Mouse (Mus musculus): ENCODE measurements around the gene Plekhg5.
A peak's percentile ranks its signal among the peaks of the same experiment; 100 is the strongest.

Plekhg5 gene

GRCm38 (mm10) chr4:152097911-152098799 lies 25.9 kb downstream of the Plekhg5 start:
- no peak for DNase-seq (ENCODE audit: low read depth)

GRCm38 (mm10) chr4:152100541-152100940 lies 28.2 kb downstream of the Plekhg5 start:
- DNase-seq (ENCODE audit: low read depth), result no peak

- DNase-seq (ENCODE audit: low read depth), result no peak
Measured at GRCm38 (mm10) chr4:152101081-152101653, 28.9 kb downstream of the Plekhg5 start.

- no peak for DNase-seq (ENCODE audit: low read depth)
Measured at GRCm38 (mm10) chr4:152101921-152102320, 29.6 kb downstream of the Plekhg5 start.

GRCm38 (mm10) chr4:152103025-152103424 lies 30.7 kb downstream of the Plekhg5 start:
- DNase-seq (ENCODE audit: low read depth), result peak; percentile 68

GRCm38 (mm10) chr4:152106746-152107145 lies 34.4 kb downstream of the Plekhg5 start:
- no peak for DNase-seq (ENCODE audit: low read depth)

GRCm38 (mm10) chr4:152107493-152107892 lies 35.2 kb downstream of the Plekhg5 start:
- DNase-seq (ENCODE audit: low read depth), result no peak

GRCm38 (mm10) chr4:152107971-152108509 lies 35.7 kb downstream of the Plekhg5 start:
- no peak for DNase-seq (ENCODE audit: low read depth)

GRCm38 (mm10) chr4:152108673-152109072 lies 36.4 kb downstream of the Plekhg5 start:
- DNase-seq (ENCODE audit: low read depth), result no peak

- DNase-seq (ENCODE audit: low read depth), result no peak
Measured at GRCm38 (mm10) chr4:152109509-152109908, 37.2 kb downstream of the Plekhg5 start.

GRCm38 (mm10) chr4:152110689-152111088 lies 38.4 kb downstream of the Plekhg5 start:
- no peak for DNase-seq (ENCODE audit: low read depth)

- no peak for DNase-seq (ENCODE audit: low read depth)
Measured at GRCm38 (mm10) chr4:152112329-152112728, 40.0 kb downstream of the Plekhg5 start.

- no peak for DNase-seq (ENCODE audit: low read depth)
Measured at GRCm38 (mm10) chr4:152114080-152114479, 41.8 kb downstream of the Plekhg5 start.

GRCm38 (mm10) chr4:152115921-152116612 lies 43.8 kb downstream of the Plekhg5 start, which contains the start of gene Tnfrsf25:
Gene Tnfrsf25 (plus strand): TSS chr4:152115934.
- no peak for DNase-seq (ENCODE audit: low read depth)

- DNase-seq (ENCODE audit: low read depth), result no peak
Measured at GRCm38 (mm10) chr4:152117538-152117937, 45.2 kb downstream of the Plekhg5 start.

- no peak for DNase-seq (ENCODE audit: low read depth)
Measured at GRCm38 (mm10) chr4:152119396-152120292, 47.3 kb downstream of the Plekhg5 start.

GRCm38 (mm10) chr4:152120311-152121182 lies 48.2 kb downstream of the Plekhg5 start:
- DNase-seq (ENCODE audit: low read depth), result no peak

- DNase-seq (ENCODE audit: low read depth), result no peak
Measured at GRCm38 (mm10) chr4:152121183-152121505, 48.8 kb downstream of the Plekhg5 start.

GRCm38 (mm10) chr4:152124361-152124961 lies 52.2 kb downstream of the Plekhg5 start:
- DNase-seq (ENCODE audit: low read depth), result no peak

All from c-Kit-positive CD71-positive TER-119-negative erythroid progenitor cells, embryonic 14.5 days (primary cell).